Mouse (Mus musculus) liver, embryonic 14.5 days (tissue): ENCODE results near the gene Rbbp6.

Source experiments
- CTCF ChIP-seq: IDR thresholded peaks from 2 replicates; pipeline ENCODE4 v1.5.1; 2016; ENCODE audit warnings: antibody characterized with exemption, low read depth, control low read depth
- EP300 ChIP-seq: IDR thresholded peaks from 2 replicates; pipeline ENCODE4 v1.6.1; 2016; ENCODE audit warnings: antibody characterized with exemption, low read depth

DNA sequence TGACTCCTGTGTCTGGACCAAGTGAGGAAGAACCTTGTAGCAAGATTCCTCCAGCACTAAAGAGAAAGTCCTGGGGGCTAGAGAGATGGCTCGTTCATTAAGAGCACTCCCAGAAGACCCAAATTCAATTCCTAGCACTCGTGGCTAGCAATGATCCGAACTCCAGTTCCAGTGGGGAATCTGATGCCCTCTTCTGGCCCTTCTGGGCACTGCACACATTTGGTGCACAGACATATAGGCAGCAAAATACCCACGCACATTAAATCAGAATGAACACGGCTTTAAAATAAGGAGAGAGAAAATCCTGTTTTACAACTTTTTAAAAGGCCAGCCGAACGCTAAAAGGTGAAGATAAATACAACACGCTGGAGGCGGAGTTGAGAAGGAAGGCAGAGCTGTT is 43.9 kb upstream of the Rbbp6 start:
- TF ChIP-seq CTCF = peak; percentile 49
- TF ChIP-seq EP300 = no peak
